Mouse (Mus musculus): Measurements from ENCODE around the gene Dnajb13. TPM values are rescaled to one million over a fixed set of nuclear protein-coding genes. Genes with fewer than 3 reads are reported as not detected.

The Dnajb13 gene
- total and polyA plus RNA-seq, 3 experiments: 2.0 to 3.6 TPM; not detected in 1

DNA sequence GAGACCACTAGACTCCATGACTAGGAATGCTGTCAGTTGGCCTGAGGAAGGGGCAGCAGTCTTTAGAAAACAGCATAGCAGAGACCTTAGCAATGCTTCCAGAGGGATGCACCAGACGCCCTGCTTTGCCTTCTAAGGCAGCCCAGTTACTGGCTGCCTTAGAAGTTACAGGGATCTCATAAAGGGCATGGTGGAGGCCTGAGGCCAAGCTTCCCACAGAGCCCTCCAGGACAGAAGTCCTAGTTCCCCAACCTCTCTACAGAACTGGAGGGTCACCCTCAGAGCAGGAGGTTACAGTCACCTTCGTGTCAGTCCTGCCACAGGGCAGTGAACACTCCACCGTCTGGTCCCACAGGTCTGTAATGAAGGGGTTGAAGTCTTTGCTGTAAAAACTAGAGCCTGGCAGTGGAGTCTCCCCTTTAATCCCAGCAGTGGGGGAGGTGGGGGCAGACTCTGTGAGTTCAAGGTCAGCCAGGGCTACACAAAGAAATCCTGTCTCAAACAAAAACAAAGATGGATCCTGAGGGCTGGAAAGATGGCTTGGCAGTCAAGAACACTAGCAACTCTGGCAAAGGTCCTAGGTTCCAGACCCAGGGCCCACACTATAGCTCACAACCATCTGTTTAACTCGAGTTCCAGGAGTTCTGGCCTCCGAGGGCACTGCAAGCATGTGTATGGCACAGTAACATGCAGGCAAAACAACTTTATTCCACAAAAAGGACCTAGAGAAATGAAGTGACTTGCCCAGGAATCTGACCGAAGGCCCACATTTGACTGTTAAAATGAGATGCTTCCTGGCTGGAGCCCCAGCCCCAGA lies 13.5 kb downstream of the Dnajb13 start (continued):
- TF ChIP-seq GATA1 (IDR thresholded peaks at IDR 0.05; ENCODE audit: low read depth, low read length) (no peak), RCOR1 (IDR thresholded peaks at IDR 0.05; ENCODE audit: low read depth, low read length) (0 out of 2 replicates have a peak, but pooled peaks have one; percentile 11), EP300 (IDR thresholded peaks at IDR 0.05; ENCODE audit: low read depth in 1 of 2, low read length in 2 of 2) (no peak), SIN3A (IDR thresholded peaks at IDR 0.05; ENCODE audit: low read length) (no peak), MXI1 (IDR thresholded peaks at IDR 0.05; ENCODE audit: low read depth, low read length) (no peak), TCF12 (IDR thresholded peaks at IDR 0.05; ENCODE audit: low read depth, low read length) (no peak), ZMIZ1 (IDR thresholded peaks at IDR 0.05; ENCODE audit: low read depth, low read length) (peak; percentile 88), RAD21 (IDR thresholded peaks at IDR 0.05; ENCODE audit: low read depth, low read length) (no peak), ELF1 (IDR thresholded peaks at IDR 0.05; ENCODE audit: low read depth, low read length) (no peak), CHD2 (IDR thresholded peaks at IDR 0.05; ENCODE audit: low read length) (peak; percentile 39), NRF1 (IDR thresholded peaks at IDR 0.05; ENCODE audit: insufficient read depth, low read depth, low read length, poor library complexity, severe bottlenecking) (no peak), ETS1 (IDR thresholded peaks at IDR 0.05; ENCODE audit: low read depth, low read length) (no peak), JUND (IDR thresholded peaks at IDR 0.05; ENCODE audit: low read depth, low read length) (no peak), NELFE (IDR thresholded peaks at IDR 0.05; ENCODE audit: low read depth, low read length) (peak; percentile 47; the same call in 1 of the 2 replicates)

DNA sequence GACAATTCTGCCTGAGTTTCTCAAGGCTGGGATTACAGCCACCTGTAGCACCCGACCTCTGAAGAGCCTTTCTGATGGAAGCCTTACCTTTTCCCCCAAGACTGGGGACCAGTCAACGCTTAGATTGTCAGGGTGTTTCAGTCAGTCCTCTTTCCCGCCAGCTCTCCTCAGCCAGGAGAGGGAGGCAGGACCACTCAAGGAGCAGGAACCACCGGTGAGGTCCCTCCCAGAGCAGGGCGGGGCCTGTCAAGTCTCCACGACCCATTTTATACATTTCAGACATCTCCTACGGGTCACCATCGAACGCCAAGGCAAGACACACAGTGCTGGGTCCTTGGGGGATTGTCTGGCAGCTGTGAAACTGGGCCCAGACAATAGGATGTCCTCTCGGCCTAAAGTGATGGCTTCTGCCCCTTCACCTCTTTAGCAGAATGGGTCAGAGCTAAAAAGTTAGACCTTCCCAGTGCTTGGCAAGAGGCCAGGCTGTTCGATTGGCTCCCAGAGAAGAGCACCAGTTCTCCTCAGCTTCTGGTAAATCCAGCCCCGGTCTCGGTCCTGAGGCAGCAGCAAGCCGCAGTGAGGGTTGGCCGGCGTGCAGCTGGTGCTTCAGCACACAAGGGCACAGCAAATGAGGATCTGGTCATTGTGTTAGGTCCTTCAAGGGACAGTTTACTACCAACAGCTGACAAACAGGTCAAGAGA lies 14.3 kb downstream of the Dnajb13 start:
- H3K9ac ChIP-seq (ENCODE audit: control insufficient read depth, low read depth, low read length, poor library complexity, severe bottlenecking): no peak overlapping the region
- TF ChIP-seq ZC3H11A (IDR thresholded peaks at IDR 0.05; ENCODE audit: low read depth, low read length) (no peak), KAT2A (conservative IDR thresholded peaks at IDR 0.05; ENCODE audit: low read depth, low read length) (no peak), POLR2AphosphoS5 (IDR thresholded peaks at IDR 0.05; ENCODE audit: borderline replicate concordance, low read depth, low read length) (no peak), USF1 (IDR thresholded peaks at IDR 0.05; ENCODE audit: low read depth, low read length) (no peak), NRF1 (IDR thresholded peaks at IDR 0.05; ENCODE audit: insufficient read depth, low read depth, low read length, poor library complexity, severe bottlenecking) (no peak), MEF2A (IDR thresholded peaks at IDR 0.05; ENCODE audit: extremely low read depth, insufficient replicate concordance, low read depth, low read length, poor library complexity, severe bottlenecking) (no peak), BHLHE40 (IDR thresholded peaks at IDR 0.05; ENCODE audit: borderline replicate concordance, low read depth, low read length) (no peak), CTCF (IDR thresholded peaks at IDR 0.05 in 2 of 3, conservative IDR thresholded peaks at IDR 0.05 in 1 of 3; ENCODE audit: control insufficient read depth in 1 of 3, insufficient read depth in 1 of 3, low read depth in 2 of 3, low read length in 3 of 3, poor library complexity in 1 of 3, severe bottlenecking in 1 of 3) (no peak), ZMIZ1 (IDR thresholded peaks at IDR 0.05; ENCODE audit: low read depth, low read length) (no peak), TAL1 (IDR thresholded peaks at IDR 0.05; ENCODE audit: low read length) (no peak), TCF12 (IDR thresholded peaks at IDR 0.05; ENCODE audit: low read depth, low read length) (no peak), POLR2AphosphoS2 (IDR thresholded peaks at IDR 0.05; ENCODE audit: low read length) (no peak), CHD2 (IDR thresholded peaks at IDR 0.05; ENCODE audit: low read length) (no peak), ETS1 (IDR thresholded peaks at IDR 0.05; ENCODE audit: low read depth, low read length) (no peak), TBP (IDR thresholded peaks at IDR 0.05; ENCODE audit: low read depth, low read length) (no peak)
- peaks cover 0 to 8% of the 10 kb centered on the region in 2 experiments; a peak in 3 of 4 replicates for H3K36me3 ChIP-seq (ENCODE audit: control insufficient read depth in 1 of 2, insufficient read depth in 2 of 2, low read length in 2 of 2)
- H3K79me2 ChIP-seq (ENCODE audit: control insufficient read depth, insufficient read depth, low read length, poor library complexity): peaks cover 10% of the 10 kb centered on the region
- H3K9me3 ChIP-seq (replicated peaks; ENCODE audit: insufficient read depth, low read length): no peaks in the 10 kb centered on the region
- H3K27ac ChIP-seq (ENCODE audit: control insufficient read depth, low read depth, low read length): no peak overlapping the region
- DNase-seq (ENCODE audit: low read depth, low spot score): peak; percentile 39
- H3K4me3 ChIP-seq (ENCODE audit: control insufficient read depth in 1 of 2, insufficient read depth in 1 of 2, low read depth in 2 of 2, low read length in 2 of 2): no peak overlapping the region
- H3K27me3 ChIP-seq (ENCODE audit: control insufficient read depth in 1 of 2, insufficient read depth in 2 of 2, low read length in 2 of 2): no peaks in the 10 kb centered on the region
- peaks cover 3 to 19% of the 10 kb centered on the region in 2 experiments; a peak in 3 of 4 replicates for H3K4me1 ChIP-seq (ENCODE audit: control insufficient read depth in 1 of 2, insufficient read depth in 2 of 2, low read length in 2 of 2)

All from MEL (cell line).